Mouse (Mus musculus): ENCODE measurements around the gene Phkg1.
"Not testable (repeated sequence)": the region's sequence is repeated elsewhere in the genome, so short reads cannot be mapped to it uniquely, and the experiment has no call there.

Gene Phkg1

GRCm38 (mm10) chr5:129908242-129908965 lies 10.1 kb upstream of the Phkg1 start, which contains the start of gene Nupr1l:
Nupr1l (plus strand) TSS chr5:129908540.
- DNase-seq (ENCODE audit: extremely low spot score, low read depth, low spot score) = peak; percentile 89

- no peak for DNase-seq (ENCODE audit: extremely low spot score, low read depth, low spot score)
These were observed 9.4 kb upstream of the Phkg1 start for GRCm38 (mm10) chr5:129907775-129908174.

- DNase-seq (ENCODE audit: extremely low spot score, low read depth, low spot score) = peak; percentile 96
These were observed 2.9 kb downstream of the Phkg1 start, which contains the start of gene Zbed5 for GRCm38 (mm10) chr5:129895198-129896088. Zbed5 (plus strand) TSS chr5:129895723.

GRCm38 (mm10) chr5:129890390-129890789 lies 8.0 kb downstream of the Phkg1 start:
- not testable (repeated sequence) for DNase-seq (ENCODE audit: extremely low spot score, low read depth, low spot score)

- peak; percentile 99 for DNase-seq (ENCODE audit: extremely low spot score, low read depth, low spot score)
These were observed 11.3 kb downstream of the Phkg1 start, which contains the start of gene Chchd2 for GRCm38 (mm10) chr5:129886911-129887636. Chchd2 (minus strand) TSS chr5:129887470.

DNA sequence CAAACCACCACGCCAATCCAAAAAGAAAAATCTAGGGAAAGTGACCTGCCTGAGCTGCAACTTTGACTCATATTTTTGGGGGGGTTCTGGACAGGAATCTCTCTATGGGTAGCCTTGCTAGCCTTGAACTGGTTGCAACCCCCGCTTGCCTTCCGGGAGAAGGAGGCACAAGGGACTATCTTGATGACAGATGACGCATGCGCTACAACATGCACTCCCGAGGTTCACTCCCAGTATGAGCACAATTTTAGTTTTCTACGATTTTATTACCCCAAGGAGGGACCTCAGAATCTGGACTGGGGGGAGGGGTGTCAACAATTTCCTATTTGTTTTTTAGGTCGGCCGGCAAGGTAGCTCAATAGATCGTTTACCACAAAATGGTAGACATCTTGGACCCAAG lies 12.1 kb downstream of the Phkg1 start:
- DNase-seq (ENCODE audit: extremely low spot score, low read depth, low spot score) = no peak

DNA sequence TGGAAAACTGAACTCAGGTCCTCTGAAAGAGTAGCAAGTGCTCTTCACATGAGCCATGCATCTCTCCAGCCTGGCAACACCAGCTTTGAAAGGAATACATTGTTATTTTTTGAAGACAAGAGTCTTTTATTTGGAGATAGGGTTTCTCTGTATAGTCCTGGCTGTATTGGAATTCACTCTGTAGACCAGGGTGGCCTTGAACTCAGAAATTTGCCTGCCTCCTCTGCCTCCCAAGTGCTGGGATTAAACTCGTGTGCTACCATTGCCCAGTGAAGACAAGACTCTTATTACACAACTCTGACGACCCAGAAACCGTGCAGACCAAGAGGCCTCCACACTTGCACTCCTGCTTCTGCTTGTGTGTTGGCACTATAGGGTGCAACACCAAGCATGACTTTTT lies 18.5 kb downstream of the Phkg1 start:
- DNase-seq (ENCODE audit: extremely low spot score, low read depth, low spot score) = no peak

- DNase-seq (ENCODE audit: extremely low spot score, low read depth, low spot score) = no peak
These were observed 19.4 kb downstream of the Phkg1 start for GRCm38 (mm10) chr5:129878946-129879345.

- no peak for DNase-seq (ENCODE audit: extremely low spot score, low read depth, low spot score)
These were observed 20.5 kb downstream of the Phkg1 start for GRCm38 (mm10) chr5:129877731-129878455.

DNA sequence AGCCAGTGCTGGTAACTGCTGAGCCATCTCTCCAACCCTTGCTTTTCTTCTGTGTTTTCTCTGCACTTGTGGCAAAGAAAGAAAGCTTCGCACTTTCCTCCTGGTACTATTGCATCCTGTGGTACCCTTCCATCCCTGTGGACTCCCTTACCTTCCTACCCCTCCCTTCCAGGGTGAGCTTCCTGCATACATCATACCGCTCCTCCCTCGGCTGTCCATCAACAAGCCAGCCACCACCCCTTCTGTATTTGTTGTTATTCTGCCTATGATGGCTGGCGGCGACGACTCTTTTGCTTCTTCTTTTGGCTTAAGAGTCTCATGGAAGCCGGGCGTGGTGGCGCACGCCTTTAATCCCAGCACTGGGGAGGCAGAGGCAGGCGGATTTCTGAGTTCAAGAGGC lies 23.3 kb downstream of the Phkg1 start:
- DNase-seq (ENCODE audit: extremely low spot score, low read depth, low spot score) = no peak

- no peak for DNase-seq (ENCODE audit: extremely low spot score, low read depth, low spot score)
These were observed 24.4 kb downstream of the Phkg1 start for GRCm38 (mm10) chr5:129873942-129874341.

GRCm38 (mm10) chr5:129871238-129871637 lies 27.1 kb downstream of the Phkg1 start:
- no peak for DNase-seq (ENCODE audit: extremely low spot score, low read depth, low spot score)

DNA sequence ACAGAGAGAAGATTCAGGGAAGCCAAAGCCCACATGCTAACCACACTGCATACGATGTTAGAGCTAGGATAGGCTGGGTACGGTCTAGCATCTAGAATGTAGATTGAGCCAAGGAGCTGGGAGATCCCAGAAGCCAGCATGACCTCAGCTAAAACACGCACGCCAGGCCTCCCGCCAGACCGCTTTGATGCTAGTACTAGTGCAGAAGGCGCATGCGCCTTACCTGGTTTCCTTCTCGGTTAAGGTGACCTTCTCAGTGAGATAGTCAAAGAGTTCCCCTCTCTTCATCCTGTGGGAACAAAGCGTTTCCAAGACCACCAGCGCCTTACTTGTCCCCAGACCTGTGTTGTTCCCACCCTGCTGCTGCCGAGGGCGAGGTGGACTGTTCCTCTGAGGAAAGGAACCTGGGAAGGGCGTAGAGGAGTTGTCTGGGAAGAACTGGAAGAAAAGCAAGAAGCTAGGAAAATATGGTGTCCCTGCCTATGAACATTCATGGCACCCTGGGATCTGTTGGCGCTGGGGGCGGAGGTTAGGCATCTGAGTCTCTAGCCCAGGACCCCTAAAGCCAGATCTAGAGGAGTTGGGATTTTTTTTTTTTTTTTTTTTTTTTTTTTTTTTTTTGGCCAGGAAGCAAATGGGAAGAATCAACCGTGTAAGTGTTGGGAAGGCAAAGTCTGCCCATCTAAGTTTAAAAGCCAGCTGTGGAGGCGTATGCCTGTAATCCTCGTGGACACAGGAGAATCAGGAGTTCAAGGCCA lies 28.9 kb downstream of the Phkg1 start:
- DNase-seq (ENCODE audit: extremely low spot score, low read depth, low spot score) = no peak

DNA sequence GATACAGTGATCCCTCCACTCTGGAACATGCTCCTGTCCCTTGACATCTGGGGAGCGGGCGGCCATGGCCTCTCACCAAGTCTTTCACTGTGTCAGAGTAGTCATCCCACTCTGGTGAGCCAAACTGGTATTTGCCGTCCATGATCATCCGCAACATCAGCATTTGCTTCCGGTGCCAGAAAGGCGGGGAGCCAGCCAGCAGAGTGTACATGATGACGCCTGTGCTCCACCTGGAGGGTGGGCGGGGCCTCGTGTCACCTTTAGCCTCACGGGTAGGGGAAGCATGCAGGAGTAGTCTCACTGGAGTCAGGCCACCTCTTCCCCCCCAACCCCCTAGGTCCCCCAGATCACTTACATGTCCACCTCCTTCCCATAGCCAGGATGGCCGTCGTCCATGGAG lies 32.5 kb downstream of the Phkg1 start:
- no peak for DNase-seq (ENCODE audit: extremely low spot score, low read depth, low spot score)

GRCm38 (mm10) chr5:129864467-129864866 lies 33.9 kb downstream of the Phkg1 start:
- DNase-seq (ENCODE audit: extremely low spot score, low read depth, low spot score) = no peak

- no peak for DNase-seq (ENCODE audit: extremely low spot score, low read depth, low spot score)
These were observed 36.0 kb downstream of the Phkg1 start for GRCm38 (mm10) chr5:129862325-129862724.

DNA sequence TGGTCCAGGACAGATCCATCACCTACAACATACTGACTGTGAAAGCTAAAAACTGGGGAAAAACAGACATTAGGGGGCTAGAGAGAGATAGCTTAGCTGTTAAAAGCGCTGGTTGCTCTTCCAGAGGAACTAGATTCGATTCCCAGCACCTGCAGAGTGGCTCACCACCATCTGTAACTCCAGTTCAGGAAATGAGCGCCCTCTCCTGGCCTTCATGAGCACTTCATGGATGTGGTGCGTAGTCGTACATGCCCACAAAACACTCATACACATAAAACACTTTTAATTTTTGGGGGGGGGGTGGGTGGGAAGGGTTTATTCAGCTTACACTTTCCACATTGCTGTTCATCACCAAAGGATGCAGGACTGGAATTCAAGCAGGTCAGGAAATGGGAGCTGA lies 41.9 kb downstream of the Phkg1 start:
- no peak for DNase-seq (ENCODE audit: extremely low spot score, low read depth, low spot score)

- no peak for DNase-seq (ENCODE audit: extremely low spot score, low read depth, low spot score)
These were observed 43.2 kb downstream of the Phkg1 start for GRCm38 (mm10) chr5:129855163-129855562.

DNA sequence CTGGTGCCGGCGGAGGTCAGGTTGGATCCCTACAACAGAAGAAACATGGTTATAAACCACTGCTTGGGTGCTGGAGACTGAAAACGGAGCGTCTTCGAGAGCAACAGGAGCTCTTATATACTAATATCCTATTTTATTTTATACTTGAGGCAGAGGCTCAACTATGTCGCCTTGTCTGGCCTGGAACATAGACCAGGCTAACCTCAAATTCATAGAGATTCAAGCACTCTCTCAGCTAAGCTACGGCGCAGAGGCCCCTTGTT lies 50.9 kb downstream of the Phkg1 start:
- no peak for DNase-seq (ENCODE audit: extremely low spot score, low read depth, low spot score)
